Mouse (Mus musculus): Measurements from ENCODE around the gene Kcnq1. TPM values are rescaled to one million over a fixed set of nuclear protein-coding genes. Genes with fewer than 3 reads are reported as not detected.

Kcnq1 gene
- total RNA-seq (2023), result not detected

DNA sequence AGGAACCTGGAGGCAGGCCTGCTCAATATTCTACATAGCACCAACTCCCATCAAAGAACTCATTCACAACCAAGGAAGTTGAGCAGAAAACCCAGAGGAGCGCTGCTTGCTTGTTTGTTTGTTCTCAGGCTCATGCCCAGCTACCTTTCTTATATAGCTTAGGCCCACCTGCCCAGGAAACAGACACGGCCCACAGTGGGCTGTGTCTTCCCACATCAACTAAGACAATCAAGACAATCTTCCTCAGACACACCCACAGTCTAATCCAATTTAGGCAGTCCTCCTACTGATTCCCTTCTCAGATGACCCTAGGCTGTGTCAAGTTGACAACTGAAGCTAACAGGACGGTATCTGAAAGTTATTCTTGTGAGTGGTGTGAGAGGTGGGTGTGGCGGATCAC, at the start of gene Kcnq1:
Gene Kcnq1, plus strand, starts transcription at position 301 of the 400 bp plus-strand sequence.

DNA sequence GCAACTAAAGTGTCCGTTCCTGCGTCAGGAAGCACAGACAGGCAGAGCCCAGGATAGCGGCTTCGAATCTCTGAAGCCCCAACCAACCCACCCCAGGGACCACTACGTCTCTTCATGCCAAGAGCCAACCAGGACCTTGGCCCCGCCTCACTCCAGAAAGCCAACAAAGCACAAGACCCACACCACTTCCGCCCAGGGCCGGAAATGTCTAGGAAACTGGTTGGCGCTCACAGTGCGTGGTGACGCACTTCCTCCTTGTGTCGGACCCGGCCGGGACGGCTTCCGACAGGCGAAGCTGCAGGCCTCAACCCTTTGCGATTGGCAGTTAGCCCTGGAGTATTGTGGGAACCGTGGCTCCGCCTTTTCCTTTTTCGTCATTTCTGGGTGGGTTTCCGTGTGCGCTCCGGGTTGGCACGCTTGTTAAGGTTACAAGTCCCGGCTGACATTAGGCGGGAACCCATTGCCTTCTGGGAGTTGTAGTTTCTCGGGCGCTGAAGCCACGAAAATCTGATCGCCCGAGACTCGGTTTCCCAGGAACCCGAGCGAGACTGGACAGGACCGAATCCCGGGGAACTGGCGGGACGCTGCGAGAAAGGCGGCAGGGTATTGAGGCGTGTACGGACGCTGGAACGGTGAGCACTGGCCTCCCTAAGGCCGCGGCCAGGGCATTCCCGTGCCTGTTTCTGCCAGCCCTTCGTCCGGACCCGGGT, 37.1 kb upstream of the Kcnq1 start, which contains the start of gene Tssc4:
Gene Tssc4, plus strand, starts transcription at position 368 of the 710 bp plus-strand sequence.

GRCm38 (mm10) chr7:143094592-143095553, 11.3 kb upstream of the Kcnq1 start, which contains the start of gene Trpm5:
TSS of gene Trpm5 (minus strand) at chr7:143094642.

GRCm38 (mm10) chr7:143460874-143461273, 354.7 kb downstream of the Kcnq1 start, which contains the start of gene Cdkn1c:
TSS of gene Cdkn1c (minus strand) at chr7:143461050.

GRCm38 (mm10) chr7:143473347-143474101, 367.4 kb downstream of the Kcnq1 start, which contains the start of gene Slc22a18:
TSS of gene Slc22a18 (plus strand) at chr7:143473736.

Other genes with a start within 250 kb of the Kcnq1 start
- not detected for gene Th, start 175.2 kb upstream of the Kcnq1 start, total RNA-seq (2023)
- not detected for gene Ascl2, start 137.1 kb upstream of the Kcnq1 start, total RNA-seq (2023)
- gene Tspan32, start 101.3 kb upstream of the Kcnq1 start, total RNA-seq (2023), result 100 to 1,000 TPM; 159 to 228 TPM
- gene Cd81, start 53.6 kb upstream of the Kcnq1 start, total RNA-seq (2023), result 100 to 1,000 TPM; 225 to 228 TPM
- 10 to 100 TPM; 19.3 to 22.8 TPM for gene Tssc4, start 37.1 kb upstream of the Kcnq1 start, total RNA-seq (2023)
- 1 to 10 TPM; 1.7 to 2.0 TPM for gene Trpm5, start 11.7 kb upstream of the Kcnq1 start, total RNA-seq (2023)

Data from B cell, adult 67 days (primary cell).